Mouse (Mus musculus) midbrain, embryonic 16.5 days (tissue): ENCODE data around the gene Add3. TPM values are rescaled to one million over a fixed set of nuclear protein-coding genes. Genes with fewer than 3 reads are reported as not detected.

ENCODE experiments used
- ATAC-seq: fragments of 200-750 bp; cut with Nextera tagmentation; 2 replicates; pipeline ENCODE4 v1.8.0; 2017; ENCODE audit warnings: moderate TSS enrichment
- H3K27ac ChIP-seq: fragments of 300-500 bp; sonication (generic); 2 replicates; pipeline ENCODE4 v1.5.1; 2014; ENCODE audit warnings: mild to moderate bottlenecking, low read length, mixed read lengths
- H3K27me3 ChIP-seq: fragments of 300-500 bp; sonication (generic); 2 replicates; pipeline ENCODE4 v1.6.1; 2014; ENCODE audit warnings: low read depth, low read length, mixed read lengths; ENCODE audit not compliant: control insufficient read depth, insufficient read depth
- H3K36me3 ChIP-seq: fragments of 300-500 bp; sonication (generic); 2 replicates; pipeline ENCODE4 v1.6.1; 2014; ENCODE audit warnings: mild to moderate bottlenecking, low read length, moderate library complexity, mixed read lengths; ENCODE audit not compliant: control insufficient read depth, insufficient read depth
- H3K4me1 ChIP-seq: fragments of 300-500 bp; sonication (generic); 2 replicates; pipeline ENCODE4 v1.6.1; 2014; ENCODE audit warnings: mild to moderate bottlenecking, low read length, mixed read lengths; ENCODE audit not compliant: control insufficient read depth, insufficient read depth
- H3K4me2 ChIP-seq: fragments of 300-500 bp; sonication (generic); 2 replicates; pipeline ENCODE4 v1.6.1; 2014; ENCODE audit warnings: mild to moderate bottlenecking, low read length, mixed read lengths
- H3K4me3 ChIP-seq: fragments of 300-500 bp; sonication (generic); 2 replicates; pipeline ENCODE4 v1.5.1; 2014; ENCODE audit warnings: low read depth, mild to moderate bottlenecking, low read length, moderate library complexity, mixed read lengths
- H3K9ac ChIP-seq: fragments of 300-500 bp; sonication (generic); 2 replicates; pipeline ENCODE4 v1.6.1; 2014; ENCODE audit warnings: low read depth, low read length, mixed read lengths
- H3K9me3 ChIP-seq: fragments of 300-500 bp; sonication (generic); replicated peaks from 2 replicates; pipeline ENCODE4 v1.6.1; 2014; ENCODE audit warnings: mild to moderate bottlenecking, low read length, mixed read lengths; ENCODE audit not compliant: control insufficient read depth, poor library complexity, severe bottlenecking
- WGBS: fragments of 180-500 bp; shearing (Covaris S2); extraction: QIAGEN DNeasy Blood & Tissue Kit; methylation state at CpG from one replicate; pipeline ENCODE4 v1.1.7; 2014; 5-methylcytosine and 5-hydroxymethylcytosine counted together
- polyA plus RNA-seq: library from polyadenylated mRNA; unstranded; fragments of >200 nt; fragmentation: Nextera tagmentation; extraction: Ambion mirVana; gene quantifications from 2 replicates; pipeline ENCODE4 v1.2.1, GENCODE M21; 2015

Add3 gene
- polyA plus RNA-seq, 1 experiment from 2014 or later = 35.7 TPM

- Histone ChIP-seq H3K27ac (no peak overlapping the region), H3K4me3 (no peak overlapping the region), H3K4me1 (no peaks in the 10 kb centered on the region), H3K9ac (no peak overlapping the region), H3K9me3 (no peaks in the 10 kb centered on the region), H3K36me3 (no peaks in the 10 kb centered on the region), H3K4me2 (no peak overlapping the region), H3K27me3 (no peaks in the 10 kb centered on the region)
- no peak for ATAC-seq
- WGBS = 95% methylated on average over 2 of the region's 2 CpGs
Observed at GRCm38 (mm10) chr19:53193190-53193589, 52.9 kb downstream of the Add3 start.

GRCm38 (mm10) chr19:53193964-53194582 lies 53.8 kb downstream of the Add3 start:
- no peaks in the 10 kb centered on the region for H3K4me1 ChIP-seq
- H3K4me3 ChIP-seq = no peak overlapping the region
- no peaks in the 10 kb centered on the region for H3K27me3 ChIP-seq
- no peak overlapping the region for H3K4me2 ChIP-seq
- H3K9ac ChIP-seq = no peak overlapping the region
- no peaks in the 10 kb centered on the region for H3K9me3 ChIP-seq
- no peak for ATAC-seq
- no peaks in the 10 kb centered on the region for H3K36me3 ChIP-seq
- 76% methylated on average over 11 of the region's 11 CpGs for WGBS
- no peak overlapping the region for H3K27ac ChIP-seq

GRCm38 (mm10) chr19:53194751-53195520 lies 54.7 kb downstream of the Add3 start:
- Histone ChIP-seq H3K27ac (no peak overlapping the region), H3K27me3 (no peaks in the 10 kb centered on the region), H3K4me2 (no peak overlapping the region), H3K9me3 (no peaks in the 10 kb centered on the region), H3K4me1 (no peaks in the 10 kb centered on the region), H3K9ac (no peak overlapping the region), H3K36me3 (no peaks in the 10 kb centered on the region), H3K4me3 (no peak overlapping the region)
- ATAC-seq = no peak
- WGBS = 66% methylated on average over 9 of the region's 9 CpGs

DNA sequence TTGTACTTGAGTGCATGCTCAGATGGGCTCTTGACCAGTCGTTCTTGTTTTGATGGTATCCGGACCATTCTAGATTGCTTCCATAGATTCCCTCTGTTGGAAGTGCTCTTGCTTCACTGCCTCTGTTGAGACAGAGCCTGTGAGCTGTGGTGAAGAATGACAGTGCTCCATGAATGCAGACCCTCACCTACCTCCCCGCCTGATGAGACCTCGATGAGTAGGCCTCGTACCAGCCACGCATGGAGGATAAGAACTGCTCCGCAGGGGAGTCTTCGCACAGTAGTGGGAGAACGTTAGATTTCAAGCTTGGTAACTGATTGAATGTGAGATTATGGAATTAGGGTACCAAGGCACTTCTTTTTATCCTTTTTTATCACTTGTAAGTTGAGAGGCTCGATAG lies 56.7 kb downstream of the Add3 start:
- Histone ChIP-seq H3K4me1 (no peaks in the 10 kb centered on the region), H3K27me3 (no peaks in the 10 kb centered on the region), H3K4me3 (no peak overlapping the region), H3K27ac (no peak overlapping the region), H3K9ac (no peak overlapping the region), H3K36me3 (no peaks in the 10 kb centered on the region), H3K9me3 (no peaks in the 10 kb centered on the region), H3K4me2 (no peak overlapping the region)
- ATAC-seq = no peak
- WGBS = 86% methylated on average over 10 of the region's 10 CpGs

DNA sequence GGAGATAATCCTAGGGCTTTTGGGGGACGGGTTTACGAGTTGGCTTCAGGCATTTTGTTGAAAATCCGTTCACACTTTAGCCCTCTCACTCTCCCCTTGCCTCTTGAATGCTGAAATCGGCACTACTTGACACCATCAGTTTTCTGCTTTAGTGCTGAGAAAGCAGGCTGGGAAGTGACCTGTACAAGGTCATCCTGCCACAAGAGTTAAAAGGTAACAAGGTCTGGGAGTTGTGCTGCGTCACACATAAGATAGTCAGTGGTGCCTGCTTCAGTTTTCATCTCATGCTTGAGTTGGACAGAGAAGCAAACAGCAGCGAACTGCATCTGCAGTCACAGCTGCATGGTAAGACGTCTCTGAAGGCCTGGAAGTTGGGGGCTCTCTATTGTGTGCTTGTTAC lies 57.5 kb downstream of the Add3 start:
- no peak overlapping the region for H3K27ac ChIP-seq
- H3K4me1 ChIP-seq = no peaks in the 10 kb centered on the region
- 79% methylated on average over 7 of the region's 7 CpGs for WGBS
- no peak overlapping the region for H3K4me2 ChIP-seq
- no peaks in the 10 kb centered on the region for H3K36me3 ChIP-seq
- no peak overlapping the region for H3K9ac ChIP-seq
- no peaks in the 10 kb centered on the region for H3K27me3 ChIP-seq
- no peak for ATAC-seq
- H3K9me3 ChIP-seq = no peaks in the 10 kb centered on the region
- no peak overlapping the region for H3K4me3 ChIP-seq

DNA sequence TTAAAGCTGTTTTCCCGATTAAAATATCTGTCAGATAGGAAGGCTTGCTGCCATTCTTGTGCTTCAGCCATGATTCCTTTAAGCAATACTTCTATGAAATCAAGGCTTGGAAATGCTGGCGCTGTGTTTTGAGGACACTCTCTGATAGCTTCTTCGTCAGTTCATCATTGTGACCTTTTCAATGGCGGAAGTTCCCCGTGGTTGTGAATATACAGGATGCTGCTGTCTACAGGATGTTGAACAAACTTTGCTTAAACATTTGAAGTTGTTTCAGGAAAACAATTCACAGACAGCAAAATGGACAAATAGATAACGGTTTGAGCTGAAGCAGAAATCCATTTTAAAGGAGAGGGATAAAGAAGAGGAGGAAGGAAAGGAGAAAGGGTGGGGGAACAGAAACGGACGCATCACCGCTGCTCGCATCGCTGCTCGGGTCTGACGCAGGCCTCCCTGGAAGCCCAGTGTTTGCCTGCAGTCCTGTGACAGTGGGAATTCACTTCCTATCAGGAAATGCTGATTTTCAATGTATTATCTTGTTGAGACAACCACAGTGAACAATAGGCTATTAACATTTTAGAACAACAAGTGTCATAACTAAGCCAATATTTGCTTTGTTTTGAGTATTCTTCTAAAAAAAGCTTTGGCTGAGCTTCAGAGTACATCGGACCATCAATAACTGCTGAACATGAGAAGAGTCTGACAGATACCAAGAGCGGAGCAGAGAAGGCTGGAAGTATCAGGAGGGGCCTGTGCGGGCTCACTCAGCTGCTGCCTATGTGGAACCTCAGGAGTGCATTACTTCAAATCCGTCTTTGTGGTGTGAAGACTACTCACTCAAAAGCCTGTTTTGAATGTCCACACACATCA lies 58.7 kb downstream of the Add3 start:
- WGBS = 85% methylated on average over 17 of the region's 17 CpGs

DNA sequence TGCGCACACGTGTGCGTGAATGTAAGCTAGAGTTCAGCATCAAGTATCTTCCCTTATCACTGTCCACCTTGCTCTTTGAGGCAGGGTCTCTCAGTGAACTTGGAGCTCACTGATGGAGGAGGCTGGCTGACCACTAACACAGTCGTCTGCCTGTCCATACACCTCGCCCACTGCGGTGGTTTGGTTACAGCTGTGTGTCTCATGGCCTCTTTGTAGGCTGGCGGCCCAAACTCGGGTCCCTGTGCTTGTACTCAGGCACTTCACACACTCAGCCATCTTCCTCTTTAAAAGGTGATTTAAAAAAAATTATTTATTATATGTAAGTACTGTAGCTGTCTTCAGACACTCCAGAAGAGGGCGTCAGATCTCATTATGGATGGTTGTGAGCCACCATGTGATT lies 59.5 kb downstream of the Add3 start:
- no peak for ATAC-seq
- no peak overlapping the region for H3K9ac ChIP-seq
- H3K27ac ChIP-seq = no peak overlapping the region
- no peak overlapping the region for H3K4me3 ChIP-seq
- H3K36me3 ChIP-seq = no peaks in the 10 kb centered on the region
- no peaks in the 10 kb centered on the region for H3K27me3 ChIP-seq
- H3K9me3 ChIP-seq = no peaks in the 10 kb centered on the region
- no peaks in the 10 kb centered on the region for H3K4me1 ChIP-seq
- 96% methylated on average over 9 of the region's 9 CpGs for WGBS
- no peak overlapping the region for H3K4me2 ChIP-seq

More for the DNA sequence above, 58.7 kb downstream of the Add3 start:
- no peaks in the 10 kb centered on the region for H3K9me3 ChIP-seq
- no peak for ATAC-seq
- no peaks in the 10 kb centered on the region for H3K27me3 ChIP-seq
- no peak overlapping the region for H3K4me2 ChIP-seq
- no peaks in the 10 kb centered on the region for H3K36me3 ChIP-seq
- no peak overlapping the region for H3K4me3 ChIP-seq
- no peak overlapping the region for H3K27ac ChIP-seq
- no peak overlapping the region for H3K9ac ChIP-seq
- no peaks in the 10 kb centered on the region for H3K4me1 ChIP-seq

GRCm38 (mm10) chr19:53202116-53202515 lies 61.9 kb downstream of the Add3 start:
- Histone ChIP-seq H3K4me2 (no peak overlapping the region), H3K4me1 (no peaks in the 10 kb centered on the region), H3K27ac (no peak overlapping the region), H3K9me3 (no peaks in the 10 kb centered on the region), H3K9ac (no peak overlapping the region), H3K27me3 (no peaks in the 10 kb centered on the region), H3K36me3 (no peaks in the 10 kb centered on the region), H3K4me3 (no peak overlapping the region)
- ATAC-seq = no peak
- 90% methylated on average over 1 of the region's 1 CpGs for WGBS

DNA sequence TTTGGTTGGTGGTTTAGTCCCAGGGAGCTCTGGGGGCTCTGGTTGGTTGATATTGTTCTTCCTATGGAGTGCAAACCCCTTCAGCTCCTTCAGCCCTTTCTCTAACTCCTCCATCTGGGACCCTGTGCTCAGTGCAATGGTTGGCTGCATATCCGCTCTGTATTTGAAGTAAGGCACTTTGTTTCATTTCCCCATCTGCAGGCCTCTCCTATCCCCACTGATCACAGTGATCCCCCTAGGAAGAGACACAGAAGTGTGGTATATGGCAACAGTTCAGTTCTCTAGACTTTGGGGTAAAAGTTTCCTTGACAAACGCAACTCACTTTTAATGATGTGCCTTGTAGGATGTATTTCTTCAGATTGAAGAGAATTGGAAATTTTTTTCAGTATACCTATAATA lies 66.7 kb downstream of the Add3 start:
- no peak for ATAC-seq
- H3K27me3 ChIP-seq = no peaks in the 10 kb centered on the region
- no peak overlapping the region for H3K9ac ChIP-seq
- H3K27ac ChIP-seq = no peak overlapping the region
- H3K9me3 ChIP-seq = no peaks in the 10 kb centered on the region
- no peak overlapping the region for H3K4me2 ChIP-seq
- no peaks in the 10 kb centered on the region for H3K4me1 ChIP-seq
- no peak overlapping the region for H3K4me3 ChIP-seq
- WGBS = 95% methylated on average over 2 of the region's 2 CpGs
- no peaks in the 10 kb centered on the region for H3K36me3 ChIP-seq
